ENCODE assay signal across 9 mouse cellular contexts in genomic region chr4:155068357-155068972, GRCm38 (mm10). TPM values are rescaled to one million over a fixed set of nuclear protein-coding genes. Genes with fewer than 3 reads are reported as not detected.
DNase-seq lines count a peak whose midpoint lies in the region; ATAC-seq and TF ChIP-seq lines count a peak whose summit lies in the region.
"Had no signal": no experiment of that assay in that cellular context is flagged by ENCODE, and none has a peak within 500 bp of the region (broad histone marks: within the 10 kb centered on the region; RNA-seq: fewer than 3 reads in every experiment).

No protein-coding gene starts in this region.

- no peaks in the 10 kb centered on the region for H3K9me3 ChIP-seq in lung, embryonic 15.5 days
- H3K9me3 ChIP-seq in embryonic facial prominence, embryonic 11.5 days (replicated peaks; ENCODE audit: control insufficient read depth, low read length) = no peaks in the 10 kb centered on the region
- H3K9me3 ChIP-seq in liver, embryonic 15.5 days (replicated peaks) = no peaks in the 10 kb centered on the region

- no peak for DNase-seq in gastrocnemius, adult 2 months
- DNase-seq in gastrocnemius, postnatal 14 days = no peak
- no peak for DNase-seq in lung, postnatal 25 days (ENCODE audit: low spot score)
- DNase-seq in embryonic facial prominence, embryonic 11.5 days (ENCODE audit: low spot score) = no peak
- no peak for DNase-seq in left cerebral cortex, adult 9 months (ENCODE audit: low spot score in 2 of 2)
- no peak for DNase-seq in adipocyte (ENCODE audit: low spot score)
- DNase-seq: kidney, postnatal 14 days had no signal

- intact Hi-C loops in gastrocnemius, adult 2 months (cut with DNase I) = loop anchor here (5.0 to 10.0 kb wide), 2 partner anchors 106 to 234 kb away; partner anchors contain the start of genes Hes5, Pank4 and Ttc34
- intact Hi-C loops in gastrocnemius, postnatal 14 days (cut with DNase I; ENCODE audit: low total_unique reads) = no loop called here

- peaks cover 52% of the 10 kb centered on the region for H3K36me3 ChIP-seq in lung, embryonic 15.5 days
- H3K36me3 ChIP-seq in embryonic facial prominence, embryonic 11.5 days (replicated peaks; ENCODE audit: control insufficient read depth, insufficient read depth, low read depth, low read length) = peaks cover 9% of the 10 kb centered on the region
- peaks cover 56% of the 10 kb centered on the region for H3K36me3 ChIP-seq in liver, embryonic 15.5 days (replicated peaks)

- ATAC-seq in lung, embryonic 15.5 days (ENCODE audit: borderline replicate concordance, extremely low read depth, low FRiP score, low TSS enrichment) = no peak
- ATAC-seq in embryonic facial prominence, embryonic 11.5 days (replicated peaks; ENCODE audit: insufficient number of reproducible peaks, low FRiP score, low TSS enrichment, low read depth) = no peak
- no peak for ATAC-seq in liver, embryonic 15.5 days (ENCODE audit: insufficient read depth)

- peaks cover 29% of the 10 kb centered on the region for H3K4me1 ChIP-seq in lung, embryonic 15.5 days
- H3K4me1 ChIP-seq in embryonic facial prominence, embryonic 11.5 days (ENCODE audit: control insufficient read depth, insufficient read depth, low read length) = peaks cover 3% of the 10 kb centered on the region; the same call in 1 of the 2 replicates
- peaks cover 35% of the 10 kb centered on the region for H3K4me1 ChIP-seq in liver, embryonic 15.5 days (replicated peaks)

- H3K9ac ChIP-seq in lung, embryonic 15.5 days = peak overlapping the region; percentile 76; the same call in 1 of the 2 replicates
- H3K9ac ChIP-seq in embryonic facial prominence, embryonic 11.5 days (replicated peaks; ENCODE audit: low read length) = 0 out of 2 replicates have a peak overlapping the region, but pooled peaks have one; percentile 6
- H3K9ac ChIP-seq in liver, embryonic 15.5 days = peak overlapping the region; percentile 81; the same call in 1 of the 2 replicates

- no peak overlapping the region; the same call in 1 of the 2 replicates for H3K27ac ChIP-seq in gastrocnemius, adult 2 months
- 0 out of 2 replicates have a peak overlapping the region, but pooled peaks have one; percentile 80 for H3K27ac ChIP-seq in lung, embryonic 15.5 days
- no peak overlapping the region for H3K27ac ChIP-seq in embryonic facial prominence, embryonic 11.5 days (replicated peaks; ENCODE audit: low read depth, low read length)
- no peak overlapping the region for H3K27ac ChIP-seq in liver, embryonic 15.5 days (replicated peaks)

- peak overlapping the region; percentile 89; the same call in 1 of the 2 replicates for H3K4me3 ChIP-seq in gastrocnemius, adult 2 months
- H3K4me3 ChIP-seq in lung, embryonic 15.5 days = 0 out of 2 replicates have a peak overlapping the region, but pooled peaks have one; percentile 68
- H3K4me3 ChIP-seq in embryonic facial prominence, embryonic 11.5 days (ENCODE audit: low read depth, low read length) = no peak overlapping the region
- H3K4me3 ChIP-seq in liver, embryonic 15.5 days (replicated peaks) = peak overlapping the region; percentile 73

- no peak for TF ChIP-seq CTCF in gastrocnemius, adult 2 months (IDR thresholded peaks at IDR 0.05)

- 87% methylated on average over 20 of the region's 20 CpGs for WGBS in lung, embryonic 15.5 days
- 93% methylated on average over 19 of the region's 20 CpGs for WGBS in embryonic facial prominence, embryonic 11.5 days
- 90% methylated on average over 20 of the region's 20 CpGs for WGBS in liver, embryonic 15.5 days (ENCODE audit: insufficient replicate concordance)

- peak overlapping the region; percentile 75 for H3K4me2 ChIP-seq in lung, embryonic 15.5 days
- no peak overlapping the region for H3K4me2 ChIP-seq in embryonic facial prominence, embryonic 11.5 days (ENCODE audit: low read depth, low read length)
- H3K4me2 ChIP-seq in liver, embryonic 15.5 days = peak overlapping the region; percentile 97; the same call in 1 of the 2 replicates

- no peaks in the 10 kb centered on the region for H3K27me3 ChIP-seq in lung, embryonic 15.5 days
- H3K27me3 ChIP-seq in embryonic facial prominence, embryonic 11.5 days (ENCODE audit: control insufficient read depth, insufficient read depth, low read length) = no peaks in the 10 kb centered on the region
- H3K27me3 ChIP-seq in liver, embryonic 15.5 days = no peaks in the 10 kb centered on the region

RNA-seq across cellular contexts. Expression of gene Pex10, which starts 1.6 kb away (rescaled TPM):
- total RNA-seq in gastrocnemius, adult 2 months (2021) = 10 to 100 TPM; 12.9 to 17.9 TPM
- total RNA-seq in gastrocnemius, postnatal 14 days (2021) = 10 to 100 TPM; 10.7 to 11.3 TPM
- 21.1 and 26.2 TPM in 2 replicates for polyA plus RNA-seq in lung, embryonic 15.5 days (2015; fragmentation: Nextera tagmentation; extraction: Ambion mirVana)
- 7.3 and 7.4 TPM in 2 replicates for polyA plus RNA-seq in embryonic facial prominence, embryonic 11.5 days (2014; fragmentation: Nextera tagmentation; extraction: Ambion mirVana)
- polyA plus RNA-seq in liver, embryonic 15.5 days (2015; fragmentation: Nextera tagmentation; extraction: Ambion mirVana) = 7.5 and 8.3 TPM in 2 replicates

RNA-seq across cellular contexts. Expression of gene Plch2, which starts 11.9 kb away (rescaled TPM):
- under 1 TPM in 1 of 2 experiments, not detected in 1; 0.38 TPM for total RNA-seq in gastrocnemius, adult 2 months (2021)
- total RNA-seq in gastrocnemius, postnatal 14 days (2021) = under 1 TPM in 1 of 2 experiments, not detected in 1; 0.04 TPM
- 11.1 and 11.2 TPM in 2 replicates for polyA plus RNA-seq in lung, embryonic 15.5 days (2015; fragmentation: Nextera tagmentation; extraction: Ambion mirVana)
- 1.4 and 2.1 TPM in 2 replicates for polyA plus RNA-seq in embryonic facial prominence, embryonic 11.5 days (2014; fragmentation: Nextera tagmentation; extraction: Ambion mirVana)
- polyA plus RNA-seq in liver, embryonic 15.5 days (2015; fragmentation: Nextera tagmentation; extraction: Ambion mirVana) = 0.14 TPM in 1 of 2 replicates, not detected in the other

RNA-seq across cellular contexts. Expression of gene Rer1, which starts 17.7 kb away (rescaled TPM):
- total RNA-seq in gastrocnemius, adult 2 months (2021) = 10 to 100 TPM; 54.8 to 59.3 TPM
- 10 to 100 TPM; 48.1 to 48.8 TPM for total RNA-seq in gastrocnemius, postnatal 14 days (2021)
- 157 and 163 TPM in 2 replicates for polyA plus RNA-seq in lung, embryonic 15.5 days (2015; fragmentation: Nextera tagmentation; extraction: Ambion mirVana)
- 164 and 173 TPM in 2 replicates for polyA plus RNA-seq in embryonic facial prominence, embryonic 11.5 days (2014; fragmentation: Nextera tagmentation; extraction: Ambion mirVana)
- polyA plus RNA-seq in liver, embryonic 15.5 days (2015; fragmentation: Nextera tagmentation; extraction: Ambion mirVana) = 78.0 and 81.0 TPM in 2 replicates

RNA-seq across cellular contexts. Expression of gene Morn1, which starts 17.9 kb away (rescaled TPM):
- total RNA-seq in gastrocnemius, adult 2 months (2021) = 1 to 10 TPM; 1.3 TPM
- 1 to 10 TPM; 2.3 to 2.9 TPM for total RNA-seq in gastrocnemius, postnatal 14 days (2021)
- polyA plus RNA-seq in lung, embryonic 15.5 days (2015; fragmentation: Nextera tagmentation; extraction: Ambion mirVana) = 5.9 and 7.7 TPM in 2 replicates
- polyA plus RNA-seq in embryonic facial prominence, embryonic 11.5 days (2014; fragmentation: Nextera tagmentation; extraction: Ambion mirVana) = 3.3 and 3.5 TPM in 2 replicates
- 0.88 and 1.1 TPM in 2 replicates for polyA plus RNA-seq in liver, embryonic 15.5 days (2015; fragmentation: Nextera tagmentation; extraction: Ambion mirVana)

Comparison
In these comparisons a context has a peak if more than half of its experiments do, and no peak if none do; other contexts are left out.
1. H3K9ac ChIP-seq: peak in every context shown above with its lines; median percentile 81 in liver, embryonic 15.5 days; 76 in lung, embryonic 15.5 days; 6 in embryonic facial prominence, embryonic 11.5 days.